Mouse (Mus musculus): Measurements from ENCODE around the gene Ube2g2.
"Not testable (repeated sequence)": the region's sequence is repeated elsewhere in the genome, so short reads cannot be mapped to it uniquely, and the experiment has no call there.

Ube2g2 gene

GRCm38 (mm10) chr10:77645571-77645970, 23.5 kb downstream of the Ube2g2 start:
- DNase-seq (ENCODE audit: low spot score): no peak

GRCm38 (mm10) chr10:77647461-77647860, 25.4 kb downstream of the Ube2g2 start:
- DNase-seq (ENCODE audit: low spot score): no peak

GRCm38 (mm10) chr10:77647901-77648300, 25.8 kb downstream of the Ube2g2 start:
- DNase-seq (ENCODE audit: low spot score): no peak

GRCm38 (mm10) chr10:77652046-77652445, 30.0 kb downstream of the Ube2g2 start:
- no peak for DNase-seq (ENCODE audit: low spot score)

GRCm38 (mm10) chr10:77658286-77658994, 36.4 kb downstream of the Ube2g2 start:
- peak; percentile 53 for DNase-seq (ENCODE audit: low spot score)

- DNase-seq (ENCODE audit: low spot score): no peak
These were observed 42.0 kb downstream of the Ube2g2 start for GRCm38 (mm10) chr10:77663949-77664665.

- no peak for DNase-seq (ENCODE audit: low spot score)
These were observed 44.3 kb downstream of the Ube2g2 start for GRCm38 (mm10) chr10:77666342-77666741.

GRCm38 (mm10) chr10:77667402-77667801, 45.3 kb downstream of the Ube2g2 start:
- DNase-seq (ENCODE audit: low spot score): no peak

- no peak for DNase-seq (ENCODE audit: low spot score)
These were observed 48.6 kb downstream of the Ube2g2 start for GRCm38 (mm10) chr10:77670710-77671109.

- no peak for DNase-seq (ENCODE audit: low spot score)
These were observed 49.4 kb downstream of the Ube2g2 start for GRCm38 (mm10) chr10:77671519-77671918.

GRCm38 (mm10) chr10:77673765-77674164, 51.7 kb downstream of the Ube2g2 start:
- no peak for DNase-seq (ENCODE audit: low spot score)

GRCm38 (mm10) chr10:77677562-77677961, 55.5 kb downstream of the Ube2g2 start:
- no peak for DNase-seq (ENCODE audit: low spot score)

- no peak for DNase-seq (ENCODE audit: low spot score)
These were observed 60.9 kb downstream of the Ube2g2 start for GRCm38 (mm10) chr10:77682994-77683393.

- DNase-seq (ENCODE audit: low spot score): no peak
These were observed 62.1 kb downstream of the Ube2g2 start for GRCm38 (mm10) chr10:77684181-77684580.

GRCm38 (mm10) chr10:77685895-77686664, 64.0 kb downstream of the Ube2g2 start, which contains the start of gene Tspear:
Tspear (plus strand) TSS chr10:77686569.
- DNase-seq (ENCODE audit: low spot score): no peak

GRCm38 (mm10) chr10:77687021-77687420, 64.9 kb downstream of the Ube2g2 start:
- no peak for DNase-seq (ENCODE audit: low spot score)

GRCm38 (mm10) chr10:77690356-77690807, 68.3 kb downstream of the Ube2g2 start, which contains the start of gene Gm19402:
Gm19402 (minus strand) TSS chr10:77690757.
- DNase-seq (ENCODE audit: low spot score): not testable (repeated sequence)

All from lung, postnatal 25 days (tissue).